Mouse (Mus musculus) layer of hippocampus, postnatal 36 days (tissue): Measurements from ENCODE around the gene Hpse2. TPM values are rescaled to one million over a fixed set of nuclear protein-coding genes. Genes with fewer than 3 reads are reported as not detected.

Source experiments
- DNase-seq, 2 experiments: peaks; one replicate each; pipeline ENCODE4 v3.0.0; 2022
- total RNA-seq, 2 experiments: library from RNA; stranded (reverse); gene quantifications; 2 replicates each; pipeline ENCODE4 v1.2.3; 2021

Gene Hpse2
- total RNA-seq, 2 experiments from 2014 or later: 0.20 to 0.40 TPM

- no peak for DNase-seq
Observed at GRCm38 (mm10) chr19:43156085-43156484, 232.1 kb downstream of the Hpse2 start.

DNA sequence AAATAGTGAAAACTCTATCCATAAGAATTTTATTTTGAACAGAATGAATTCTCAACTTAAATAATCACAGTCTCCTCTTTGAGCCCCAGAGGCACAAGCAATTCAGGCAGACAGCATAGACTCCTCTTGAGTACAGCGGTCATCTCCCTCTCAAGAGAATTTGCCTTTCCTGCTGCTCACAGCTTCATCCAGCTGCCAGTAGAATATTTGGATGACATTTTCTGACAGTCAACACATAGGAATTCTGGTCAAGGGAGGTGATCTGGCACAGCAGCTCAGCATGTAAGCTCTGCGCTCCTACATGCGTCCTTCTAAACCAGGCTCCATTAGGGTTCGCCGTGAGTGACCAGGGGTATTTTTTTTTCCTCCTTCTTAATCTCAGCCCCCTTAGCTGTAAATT lies 232.6 kb downstream of the Hpse2 start:
- DNase-seq: no peak

DNA sequence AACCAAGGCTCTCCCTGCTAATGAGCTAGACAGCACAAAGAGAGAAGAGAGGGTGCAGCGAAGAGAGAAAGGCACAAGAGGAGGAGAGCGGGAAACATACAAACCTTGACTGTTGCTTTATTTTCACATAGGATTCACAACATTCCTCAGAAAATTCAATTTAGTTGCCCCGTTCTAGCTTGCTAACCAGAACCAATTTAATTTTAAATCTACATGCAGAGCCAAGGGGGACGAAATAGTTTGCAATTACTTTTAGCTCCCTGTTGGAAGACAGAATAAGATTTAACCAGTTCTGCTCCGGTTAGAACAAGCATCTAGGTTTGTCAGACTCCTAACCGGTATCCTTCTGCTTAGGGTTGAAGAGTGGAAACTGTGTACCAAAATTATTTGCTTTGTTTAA lies 240.3 kb downstream of the Hpse2 start:
- no peak for DNase-seq

GRCm38 (mm10) chr19:43146820-43147219 lies 241.3 kb downstream of the Hpse2 start:
- no peak for DNase-seq

- DNase-seq: peak in 1 of 2 experiments; percentile 6
Observed at GRCm38 (mm10) chr19:43141646-43142045, 246.5 kb downstream of the Hpse2 start.

DNA sequence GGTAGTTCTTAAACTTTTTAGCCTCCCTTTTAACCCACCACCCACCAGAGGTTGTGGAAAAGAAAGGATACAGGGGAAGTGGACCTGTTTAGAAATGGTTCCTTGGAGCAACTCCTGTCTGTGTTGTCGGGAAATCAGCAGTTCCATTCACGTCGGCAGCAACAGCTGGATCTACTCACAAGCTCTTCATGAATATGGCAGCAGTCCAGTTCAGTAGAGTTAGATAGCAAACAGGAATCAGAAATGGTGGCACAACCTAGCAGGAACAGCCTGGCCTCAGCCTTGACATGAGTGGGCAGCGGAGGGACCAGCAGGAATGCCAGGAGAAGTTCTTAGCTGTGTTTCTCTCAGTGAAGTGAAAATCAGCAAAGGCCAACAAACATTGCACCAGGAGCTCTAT lies 278.4 kb downstream of the Hpse2 start:
- no peak for DNase-seq

DNA sequence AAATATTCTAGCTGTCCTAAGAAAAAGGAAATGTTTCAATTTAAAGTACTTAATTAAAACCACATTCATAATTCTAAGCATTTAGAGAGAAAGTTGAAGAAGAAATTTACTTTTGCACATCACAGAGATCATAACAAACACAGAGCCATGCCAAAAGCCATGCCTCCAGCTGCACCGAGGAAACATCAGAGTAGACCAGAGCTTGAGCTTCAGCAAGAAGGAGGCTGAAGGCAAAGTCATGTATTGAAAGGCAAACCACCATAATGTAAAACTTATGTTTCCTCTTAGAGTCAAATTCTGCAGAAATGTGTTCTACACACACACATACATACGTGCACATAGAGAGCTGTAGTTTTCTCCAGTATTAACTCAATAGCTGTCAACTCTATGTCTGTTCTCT lies 291.2 kb downstream of the Hpse2 start:
- no peak for DNase-seq

GRCm38 (mm10) chr19:43087216-43087615 lies 300.9 kb downstream of the Hpse2 start:
- no peak for DNase-seq

GRCm38 (mm10) chr19:43064155-43064554 lies 324.0 kb downstream of the Hpse2 start:
- no peak for DNase-seq

- DNase-seq: no peak
Observed at GRCm38 (mm10) chr19:43044506-43044905, 343.6 kb downstream of the Hpse2 start.

- no peak for DNase-seq
Observed at GRCm38 (mm10) chr19:43042721-43043120, 345.4 kb downstream of the Hpse2 start.

GRCm38 (mm10) chr19:43042211-43042610 lies 345.9 kb downstream of the Hpse2 start:
- DNase-seq: no peak

- no peak for DNase-seq
Observed at GRCm38 (mm10) chr19:43036381-43036780, 351.8 kb downstream of the Hpse2 start.

GRCm38 (mm10) chr19:43027305-43027704 lies 360.9 kb downstream of the Hpse2 start:
- DNase-seq: peak; percentile 18 to 40

GRCm38 (mm10) chr19:43022611-43023173 lies 365.5 kb downstream of the Hpse2 start:
- no peak for DNase-seq

DNA sequence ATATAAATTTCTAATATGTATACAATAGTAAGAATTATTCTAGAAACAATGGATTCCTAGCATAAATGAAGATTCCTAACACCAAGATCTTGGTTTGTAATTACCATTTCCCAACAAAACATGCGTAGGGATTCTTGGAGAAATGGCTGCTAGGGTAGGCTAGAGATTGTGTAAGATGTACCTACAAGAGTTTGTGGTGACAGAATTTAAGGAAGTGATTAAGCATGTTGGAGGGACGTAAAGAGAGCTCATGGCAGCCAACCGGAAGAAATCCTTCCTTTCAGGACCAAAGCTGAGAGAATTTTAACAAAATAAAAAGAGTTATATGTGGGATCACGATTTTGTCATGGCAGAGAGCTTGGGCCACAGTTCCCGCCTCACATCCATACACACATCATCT lies 369.4 kb downstream of the Hpse2 start:
- DNase-seq: no peak

- no peak for DNase-seq
Observed at GRCm38 (mm10) chr19:42996406-42996805, 391.7 kb downstream of the Hpse2 start.

- DNase-seq: no peak
Observed at GRCm38 (mm10) chr19:42988833-42989232, 399.3 kb downstream of the Hpse2 start.

DNA sequence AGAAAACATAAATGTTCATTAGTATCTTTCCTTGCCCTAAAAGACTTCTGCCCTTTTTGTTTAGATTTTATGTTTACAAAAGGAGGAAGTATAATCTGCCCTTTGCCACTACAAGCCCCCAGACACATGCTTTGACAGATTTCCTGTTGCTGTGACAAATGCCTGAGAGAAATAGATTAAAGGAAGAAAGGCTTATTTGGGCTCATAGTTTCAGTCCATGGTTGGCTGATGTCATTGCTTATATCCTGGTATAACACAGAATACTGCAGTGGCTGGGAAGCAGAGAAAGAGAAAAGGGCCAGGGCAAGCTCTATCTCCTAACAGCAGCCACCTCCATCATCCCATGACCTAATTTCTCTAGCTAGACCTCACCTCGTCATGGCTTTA lies 401.8 kb downstream of the Hpse2 start:
- DNase-seq: no peak

DNA sequence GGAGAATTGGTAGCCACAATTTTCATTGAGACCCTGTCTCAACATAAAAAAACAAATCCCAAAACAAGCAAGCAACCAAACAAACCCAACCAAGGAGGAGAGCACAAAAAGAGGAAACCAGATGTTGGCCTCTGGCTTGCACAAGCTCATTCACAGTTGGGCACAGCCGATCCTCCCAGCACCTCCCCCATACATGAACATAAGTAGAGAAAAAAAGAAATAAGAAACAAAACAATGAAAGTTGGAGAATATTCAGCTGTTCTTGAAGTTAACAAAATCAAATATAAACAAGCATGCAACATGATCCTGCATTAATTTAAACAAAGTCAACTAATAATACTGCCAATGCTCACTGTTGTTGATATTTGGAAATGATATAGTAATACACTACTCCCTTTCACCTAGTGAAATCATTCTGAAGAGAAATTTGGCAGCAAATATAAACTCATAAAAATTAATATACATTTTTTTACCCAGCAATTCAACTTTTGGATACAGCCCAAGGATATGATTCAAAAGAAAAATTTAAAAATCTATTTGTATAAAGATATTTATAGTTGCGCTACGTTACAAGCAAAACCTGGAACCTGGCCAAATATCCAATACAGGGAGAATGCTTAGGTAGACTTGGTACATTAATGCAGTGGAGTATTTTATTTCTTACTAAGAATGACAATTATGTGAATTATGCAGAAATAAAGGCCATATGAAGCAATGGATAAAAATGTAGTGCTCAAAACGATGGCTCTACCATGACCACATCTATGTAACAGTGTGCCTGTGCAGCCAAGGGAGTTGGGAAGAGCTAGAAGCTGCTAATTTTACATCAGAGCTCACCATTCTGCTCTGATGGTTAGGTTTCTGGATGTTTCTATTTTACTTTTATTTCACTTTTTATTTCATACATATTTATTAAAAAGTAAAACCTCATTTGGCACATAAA lies 402.5 kb downstream of the Hpse2 start:
- DNase-seq: no peak

- DNase-seq: no peak
Observed at GRCm38 (mm10) chr19:42980537-42980936, 407.6 kb downstream of the Hpse2 start.

GRCm38 (mm10) chr19:42977938-42978337 lies 410.2 kb downstream of the Hpse2 start:
- no peak for DNase-seq

DNA sequence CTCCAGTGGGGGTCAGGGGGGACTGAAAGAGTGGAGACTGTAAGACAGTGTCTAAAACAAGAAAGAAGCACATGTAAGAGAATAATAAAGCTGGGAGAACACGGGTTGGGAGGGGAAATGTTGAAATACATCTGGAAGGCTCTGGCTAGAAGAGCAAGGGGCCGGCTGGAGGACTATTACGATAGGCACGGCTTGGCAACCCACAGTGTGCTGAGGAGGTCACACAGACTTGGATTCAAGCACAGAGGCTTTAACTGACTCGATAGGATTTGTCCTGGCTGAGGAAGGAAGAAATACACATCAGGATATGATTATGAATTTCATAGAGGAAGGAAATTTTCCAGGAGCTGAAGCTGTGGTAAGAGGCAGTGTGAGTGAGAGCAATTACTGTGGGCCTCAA lies 414.4 kb downstream of the Hpse2 start:
- DNase-seq: no peak

GRCm38 (mm10) chr19:42965171-42965570 lies 423.0 kb downstream of the Hpse2 start:
- no peak for DNase-seq
